Mouse (Mus musculus) liver, adult 2 months (tissue): ENCODE data around the gene Prx.

Source experiments
- CTCF ChIP-seq: fragments of 200-500 bp; IDR thresholded peaks from 2 replicates; pipeline ENCODE4 v1.5.1; 2011; ENCODE audit warnings: low read depth, low read length, control low read depth
- POLR2A ChIP-seq: fragments of 200-500 bp; IDR thresholded peaks from 2 replicates; pipeline ENCODE4 v1.6.1; 2011; ENCODE audit warnings: low read length, control low read depth; ENCODE audit not compliant: insufficient read depth; ENCODE audit errors: extremely low read depth

DNA sequence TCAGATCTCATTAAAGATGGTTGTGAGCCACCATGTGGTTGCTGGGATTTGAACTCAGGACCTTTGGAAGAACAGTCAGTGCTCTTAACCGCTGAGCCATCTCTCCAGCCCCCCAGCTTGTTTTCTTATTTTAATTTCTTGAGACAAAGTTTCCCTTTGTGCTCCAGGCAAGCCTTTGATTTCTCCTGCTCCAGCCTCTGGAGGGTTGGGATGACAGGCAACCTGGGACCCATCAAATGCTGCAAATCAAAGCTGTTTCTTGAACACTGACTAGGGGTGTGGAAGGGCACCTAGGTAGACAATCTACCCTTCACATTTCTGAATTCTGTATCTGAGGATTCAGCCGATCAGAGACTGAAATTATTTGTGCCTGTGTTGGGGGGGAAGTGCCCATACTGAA is 11.7 kb downstream of the Prx start:
- TF ChIP-seq CTCF (no peak), POLR2A (no peak)
